Mouse (Mus musculus) lung, embryonic 15.5 days (tissue): ENCODE results near the gene Cirbp. TPM values are rescaled to one million over a fixed set of nuclear protein-coding genes. Genes with fewer than 3 reads are reported as not detected.
A peak's percentile ranks its signal among the peaks of the same experiment; 100 is the strongest.

Experiments
- ATAC-seq: fragments of 200-750 bp; cut with Nextera tagmentation; 2 replicates; pipeline ENCODE4 v1.8.0; 2017; ENCODE audit warnings: moderate number of reproducible peaks, borderline replicate concordance; ENCODE audit not compliant: low FRiP score, low TSS enrichment; ENCODE audit errors: extremely low read depth
- H3K27ac ChIP-seq: fragments of 300-500 bp; sonication (generic); 2 replicates; pipeline ENCODE4 v1.5.1; 2015; ENCODE audit warnings: moderate library complexity, mild to moderate bottlenecking, inconsistent platforms
- H3K27me3 ChIP-seq: fragments of 300-500 bp; sonication (generic); 2 replicates; pipeline ENCODE4 v1.6.1; 2015; ENCODE audit warnings: inconsistent platforms
- H3K36me3 ChIP-seq: fragments of 300-500 bp; sonication (generic); 2 replicates; pipeline ENCODE4 v1.6.1; 2015; ENCODE audit warnings: inconsistent platforms
- H3K4me1 ChIP-seq: fragments of 300-500 bp; sonication (generic); 2 replicates; pipeline ENCODE4 v1.6.1; 2015; ENCODE audit warnings: inconsistent platforms
- H3K4me2 ChIP-seq: fragments of 300-500 bp; sonication (generic); 2 replicates; pipeline ENCODE4 v1.6.1; 2015; ENCODE audit warnings: inconsistent platforms, mild to moderate bottlenecking, moderate library complexity
- H3K4me3 ChIP-seq: fragments of 300-500 bp; sonication (generic); 2 replicates; pipeline ENCODE4 v1.5.1; 2015; ENCODE audit warnings: mild to moderate bottlenecking, inconsistent platforms
- H3K9ac ChIP-seq: fragments of 300-500 bp; sonication (generic); 2 replicates; pipeline ENCODE4 v1.6.1; 2015; ENCODE audit warnings: inconsistent platforms
- H3K9me3 ChIP-seq: fragments of 300-500 bp; sonication (generic); 2 replicates; pipeline ENCODE4 v1.6.1; 2016; ENCODE audit warnings: inconsistent platforms
- WGBS: fragments of 180-500 bp; shearing (Covaris S2); methylation state at CpG from one replicate; pipeline ENCODE4 v1.1.7; 2015; 5-methylcytosine and 5-hydroxymethylcytosine counted together
- polyA plus RNA-seq: library from polyadenylated mRNA; unstranded; fragments of >200 nt; fragmentation: Nextera tagmentation; extraction: Ambion mirVana; gene quantifications from 2 replicates; pipeline ENCODE4 v1.2.1, GENCODE M21; 2015

Cirbp gene
- polyA plus RNA-seq, 1 experiment from 2014 or later = 94.6 TPM

DNA sequence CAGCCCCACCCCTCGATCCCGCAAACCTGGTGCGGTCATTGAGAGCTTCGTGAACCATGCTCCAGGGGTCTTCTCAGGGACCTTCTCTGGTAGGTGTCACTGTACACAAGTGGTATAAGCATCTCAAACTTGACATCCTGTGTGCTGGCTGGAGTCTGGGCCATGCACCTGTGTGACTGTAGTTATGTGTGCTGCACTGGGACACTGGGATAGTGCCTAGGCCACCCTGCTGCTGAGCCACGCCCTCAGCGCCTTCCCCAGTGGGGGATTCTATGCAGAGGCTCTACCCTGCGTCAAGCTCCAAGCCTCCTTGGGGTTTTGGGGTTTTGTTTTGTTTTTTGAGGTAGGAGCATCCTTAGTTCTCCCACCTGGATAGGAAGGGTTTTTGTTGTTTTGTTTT lies 11.4 kb upstream of the Cirbp start:
- Histone ChIP-seq H3K27me3 (no peaks in the 10 kb centered on the region), H3K4me3 (no peak overlapping the region), H3K4me2 (no peak overlapping the region), H3K27ac (0 out of 2 replicates have a peak overlapping the region, but pooled peaks have one; percentile 1), H3K36me3 (peaks cover 55% of the 10 kb centered on the region), H3K9me3 (no peaks in the 10 kb centered on the region), H3K9ac (no peak overlapping the region), H3K4me1 (peaks cover 76% of the 10 kb centered on the region)
- WGBS = 87% methylated on average over 7 of the region's 7 CpGs
- ATAC-seq = no peak

GRCm38 (mm10) chr10:80155277-80155676 lies 10.5 kb upstream of the Cirbp start:
- no peak for ATAC-seq
- H3K27me3 ChIP-seq = no peaks in the 10 kb centered on the region
- 45% methylated on average over 1 of the region's 1 CpGs for WGBS
- H3K4me2 ChIP-seq = no peak overlapping the region
- peaks cover 82% of the 10 kb centered on the region for H3K4me1 ChIP-seq
- no peak overlapping the region for H3K27ac ChIP-seq
- peaks cover 55% of the 10 kb centered on the region for H3K36me3 ChIP-seq
- no peak overlapping the region for H3K9ac ChIP-seq
- H3K9me3 ChIP-seq = no peaks in the 10 kb centered on the region
- H3K4me3 ChIP-seq = no peak overlapping the region

DNA sequence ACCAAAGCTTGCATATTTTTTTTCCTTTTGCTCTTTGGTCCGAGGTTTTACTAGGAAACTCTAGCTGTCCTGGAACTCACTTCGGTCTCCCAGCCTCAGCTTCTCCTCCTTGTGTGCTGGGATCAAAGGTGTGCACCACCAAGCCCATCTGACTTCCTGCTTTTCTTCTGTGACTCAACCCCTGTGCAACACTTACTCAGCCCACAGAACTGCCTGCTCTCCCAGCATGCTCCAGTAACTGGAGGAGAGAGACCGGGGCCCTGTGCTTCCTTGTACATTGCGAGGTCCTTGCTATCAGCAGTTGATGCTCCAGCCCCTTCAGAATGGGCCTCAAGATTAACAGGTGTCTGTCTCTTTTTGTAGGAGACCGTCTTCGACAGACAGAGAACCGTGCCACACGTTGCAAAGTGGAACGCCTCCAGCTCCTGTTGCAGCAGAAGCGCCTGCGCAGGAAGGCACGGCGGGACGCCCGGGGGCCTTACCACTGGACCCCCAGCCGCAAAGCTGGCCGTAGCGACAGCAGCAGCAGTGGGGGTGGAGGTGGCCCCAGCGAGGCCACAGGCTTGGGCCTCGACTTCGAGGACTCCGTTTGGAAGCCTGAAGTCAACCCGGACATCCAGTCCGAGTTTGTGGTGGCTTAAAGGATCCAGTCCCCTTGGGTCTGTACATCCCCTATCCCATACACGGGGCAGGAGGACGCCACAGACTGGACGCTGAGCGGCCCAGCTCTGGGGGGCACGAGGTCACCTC lies 9.6 kb upstream of the Cirbp start:
- Histone ChIP-seq H3K9me3 (no peaks in the 10 kb centered on the region), H3K4me2 (peak overlapping the region; percentile 0; the same call in 1 of the 2 replicates), H3K27ac (peak overlapping the region; percentile 99), H3K4me3 (no peak overlapping the region), H3K4me1 (peaks cover 91% of the 10 kb centered on the region), H3K27me3 (no peaks in the 10 kb centered on the region), H3K36me3 (peaks cover 55% of the 10 kb centered on the region), H3K9ac (no peak overlapping the region)
- ATAC-seq = no peak
- WGBS = 74% methylated on average over 29 of the region's 29 CpGs

DNA sequence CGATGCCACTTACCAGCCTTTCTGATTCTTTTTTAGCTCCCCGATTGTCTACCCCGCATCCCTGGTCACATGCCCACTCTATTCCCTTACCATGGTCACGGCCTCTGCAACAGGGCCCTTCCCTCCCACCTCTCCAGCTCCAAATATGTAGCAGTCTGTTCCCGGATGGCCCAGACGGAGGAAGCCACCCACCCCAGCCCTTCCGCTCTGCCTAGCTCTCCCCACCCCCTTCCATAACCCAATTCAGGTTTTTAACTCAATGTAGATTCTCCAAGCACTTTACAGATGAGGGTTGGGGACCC lies 9.1 kb upstream of the Cirbp start:
- no peak for ATAC-seq
- peak overlapping the region; percentile 0; the same call in 1 of the 2 replicates for H3K4me2 ChIP-seq
- H3K27me3 ChIP-seq = no peaks in the 10 kb centered on the region
- H3K4me3 ChIP-seq = no peak overlapping the region
- 37% methylated on average over 7 of the region's 7 CpGs for WGBS
- no peak overlapping the region for H3K9ac ChIP-seq
- peaks cover 55% of the 10 kb centered on the region for H3K36me3 ChIP-seq
- H3K4me1 ChIP-seq = peaks cover 96% of the 10 kb centered on the region
- H3K9me3 ChIP-seq = no peaks in the 10 kb centered on the region
- peak overlapping the region; percentile 99 for H3K27ac ChIP-seq

DNA sequence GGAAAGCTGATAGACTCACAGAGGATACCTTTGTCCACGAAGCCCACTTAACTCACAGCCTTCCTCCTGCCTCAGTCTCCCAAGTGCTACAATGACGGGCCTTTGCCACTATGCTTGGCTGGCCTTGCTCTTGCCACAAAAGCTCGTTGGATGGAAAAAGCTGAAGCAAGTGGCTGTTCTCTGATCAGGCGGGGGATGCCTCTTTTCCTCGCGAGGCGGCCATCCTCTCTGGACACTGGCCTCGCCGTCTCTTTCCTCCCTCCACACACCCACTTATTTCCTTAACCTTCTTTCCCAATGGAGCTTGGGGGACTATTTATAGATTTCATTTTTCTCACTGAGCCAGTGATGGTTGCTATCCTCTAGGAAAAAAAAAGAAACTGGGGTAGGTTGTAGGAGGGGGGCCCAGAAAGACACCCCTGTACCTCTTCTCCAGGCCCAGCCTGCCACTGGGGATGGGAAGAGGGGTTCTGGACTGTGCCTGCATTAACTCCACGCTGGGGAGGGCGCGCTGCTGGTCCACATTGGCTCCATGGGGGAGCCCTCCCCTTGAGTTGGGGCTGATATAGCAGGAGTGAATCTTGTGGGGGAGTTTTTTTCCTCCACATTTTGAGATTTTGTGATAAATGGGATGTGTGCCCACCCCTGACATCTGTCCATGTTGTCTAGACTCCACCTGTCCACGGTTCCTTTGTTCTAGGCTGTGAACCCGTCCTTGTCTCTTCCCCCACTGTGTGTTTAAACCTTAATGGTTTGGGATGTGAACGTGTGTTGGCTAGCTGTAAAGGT lies 8.4 kb upstream of the Cirbp start:
- Histone ChIP-seq H3K27me3 (no peaks in the 10 kb centered on the region), H3K36me3 (peaks cover 54% of the 10 kb centered on the region), H3K4me3 (no peak overlapping the region), H3K9me3 (no peaks in the 10 kb centered on the region), H3K4me2 (peak overlapping the region; percentile 9; the same call in 1 of the 2 replicates), H3K9ac (no peak overlapping the region), H3K4me1 (peaks cover 96% of the 10 kb centered on the region), H3K27ac (peak overlapping the region; percentile 99)
- 55% methylated on average over 15 of the region's 15 CpGs for WGBS
- no peak for ATAC-seq

DNA sequence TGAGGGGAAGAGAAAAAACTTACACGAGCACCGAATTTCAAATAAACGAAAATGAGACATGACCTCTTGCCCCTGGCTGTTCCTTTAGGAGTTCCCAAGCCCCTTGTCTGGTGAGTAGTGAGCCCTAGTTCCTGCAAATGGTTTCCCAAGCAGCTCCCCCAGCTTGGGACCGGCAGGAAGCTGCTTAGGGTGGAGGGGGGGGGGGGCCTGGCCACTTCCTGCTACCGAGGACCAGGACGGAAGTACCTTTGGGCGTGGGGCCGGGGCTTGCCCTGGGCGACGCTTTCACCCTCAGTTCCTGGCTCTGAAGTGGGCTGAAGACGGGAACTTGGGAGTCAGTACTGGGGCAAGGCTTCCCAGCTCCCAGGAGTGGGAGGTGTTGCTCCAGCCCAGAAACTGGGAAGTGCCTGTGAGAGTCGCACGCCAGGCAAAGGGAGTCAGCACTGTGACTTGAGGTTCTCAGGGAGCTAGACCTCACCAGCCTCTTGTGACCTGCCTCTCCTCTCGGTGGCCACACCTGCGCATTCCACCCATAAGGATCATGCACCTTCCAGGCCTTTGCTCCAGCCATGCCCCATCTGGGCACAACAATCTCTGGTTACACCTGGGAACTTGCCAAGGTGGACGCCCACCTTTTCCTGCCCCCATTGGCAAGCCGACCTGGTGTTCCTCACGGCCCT lies 7.3 kb upstream of the Cirbp start:
- ATAC-seq = no peak
- Histone ChIP-seq H3K36me3 (peaks cover 43% of the 10 kb centered on the region), H3K4me3 (0 out of 2 replicates have a peak overlapping the region, but pooled peaks have one; percentile 44), H3K4me1 (peaks cover 95% of the 10 kb centered on the region), H3K4me2 (peak overlapping the region; percentile 81), H3K9me3 (no peaks in the 10 kb centered on the region), H3K27ac (peak overlapping the region; percentile 99), H3K9ac (peak overlapping the region; percentile 25), H3K27me3 (no peaks in the 10 kb centered on the region)
- 9% methylated on average over 18 of the region's 18 CpGs for WGBS

- Histone ChIP-seq H3K36me3 (peaks cover 36% of the 10 kb centered on the region), H3K9me3 (no peaks in the 10 kb centered on the region), H3K4me3 (peak overlapping the region; percentile 44), H3K9ac (peak overlapping the region; percentile 21), H3K4me2 (peak overlapping the region; percentile 81), H3K4me1 (peaks cover 94% of the 10 kb centered on the region), H3K27me3 (no peaks in the 10 kb centered on the region), H3K27ac (peak overlapping the region; percentile 99)
- no peak; the same call in 1 of the 2 replicates for ATAC-seq
- 10% methylated on average over 12 of the region's 12 CpGs for WGBS
Measured at GRCm38 (mm10) chr10:80159021-80159560, 6.7 kb upstream of the Cirbp start.

GRCm38 (mm10) chr10:80159561-80160454 lies 6.0 kb upstream of the Cirbp start:
- Histone ChIP-seq H3K27me3 (no peaks in the 10 kb centered on the region), H3K4me2 (peak overlapping the region; percentile 81), H3K4me1 (peaks cover 94% of the 10 kb centered on the region), H3K27ac (peak overlapping the region; percentile 99), H3K9ac (peak overlapping the region; percentile 39), H3K36me3 (peaks cover 29% of the 10 kb centered on the region), H3K4me3 (peak overlapping the region; percentile 44), H3K9me3 (no peaks in the 10 kb centered on the region)
- peak; percentile 85 for ATAC-seq
- under 1% methylated on average over 55 of the region's 55 CpGs for WGBS

DNA sequence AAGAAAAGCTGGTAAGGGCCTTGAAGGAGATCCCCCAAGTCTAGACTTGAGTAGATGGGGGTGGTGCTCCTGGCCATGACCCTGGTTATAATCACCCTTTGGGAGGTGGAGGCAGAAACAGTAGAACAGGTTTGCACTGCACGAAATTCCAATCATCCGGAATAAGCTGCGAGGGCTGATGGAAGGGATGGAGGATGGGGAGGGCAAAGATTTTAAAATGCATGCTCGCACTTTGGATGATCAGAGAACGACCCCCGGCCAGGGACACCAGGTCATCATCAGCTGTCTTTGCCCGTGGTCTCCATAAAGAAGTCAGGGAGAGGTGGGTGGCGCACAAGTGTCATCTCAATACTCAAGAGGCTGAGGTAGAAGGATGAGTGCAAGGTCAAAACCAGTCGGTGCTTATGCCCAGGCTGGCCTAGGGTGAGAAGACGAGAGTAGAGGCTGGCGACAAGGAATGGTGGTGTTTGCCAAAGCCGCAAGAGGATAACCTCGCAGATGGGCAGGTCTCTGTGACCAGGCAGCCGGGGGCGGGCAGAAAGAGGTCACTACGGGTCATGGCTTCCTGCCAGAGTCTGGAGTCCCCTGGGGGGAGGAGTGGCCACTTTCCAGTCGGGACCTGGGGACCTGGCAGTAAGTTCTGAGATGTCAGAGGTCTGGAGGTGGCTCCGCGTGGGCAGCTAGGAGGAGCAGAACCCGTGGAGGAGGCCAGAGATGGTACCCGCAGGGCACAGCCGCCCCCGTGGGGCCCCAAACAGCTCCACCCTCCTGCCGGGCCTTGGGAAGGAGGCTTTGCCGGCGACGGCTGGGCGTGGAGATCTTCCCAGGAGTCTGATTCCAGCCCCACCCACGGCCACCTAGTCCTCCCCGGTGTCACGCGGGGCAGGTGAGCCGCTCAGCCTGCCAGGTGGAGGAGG lies 5.1 kb upstream of the Cirbp start:
- Histone ChIP-seq H3K4me3 (peak overlapping the region; percentile 44), H3K27ac (peak overlapping the region; percentile 99), H3K4me1 (peaks cover 92% of the 10 kb centered on the region), H3K9ac (peak overlapping the region; percentile 39), H3K36me3 (peaks cover 20% of the 10 kb centered on the region), H3K4me2 (peak overlapping the region; percentile 81), H3K27me3 (no peaks in the 10 kb centered on the region), H3K9me3 (no peaks in the 10 kb centered on the region)
- WGBS = 2% methylated on average over 32 of the region's 33 CpGs
- ATAC-seq = no peak

GRCm38 (mm10) chr10:80161522-80162242 lies 4.1 kb upstream of the Cirbp start:
- Histone ChIP-seq H3K27ac (peak overlapping the region; percentile 99), H3K36me3 (peaks cover 10% of the 10 kb centered on the region), H3K9me3 (no peaks in the 10 kb centered on the region), H3K27me3 (no peaks in the 10 kb centered on the region), H3K4me1 (peaks cover 90% of the 10 kb centered on the region), H3K4me2 (peak overlapping the region; percentile 81), H3K9ac (peak overlapping the region; percentile 39; the same call in 1 of the 2 replicates), H3K4me3 (peak overlapping the region; percentile 44)
- ATAC-seq = peak; percentile 17
- whole genome bisulfite sequencing = 10% methylated on average over 7 of the region's 7 CpGs
